Mouse (Mus musculus) cerebellum, adult 2 months (tissue): ENCODE results near the gene Cdc7. TPM values are rescaled to one million over a fixed set of nuclear protein-coding genes. Genes with fewer than 3 reads are reported as not detected.

Experiments used
- DNase-seq, 2 experiments: peaks; one replicate each; pipeline ENCODE4 v3.0.0; 2021
- H3K27ac ChIP-seq: fragments of 200-500 bp; 2 replicates; pipeline ENCODE4 v1.5.1; 2012; ENCODE audit warnings: low read length, control low read depth, inconsistent platforms; ENCODE audit not compliant: insufficient read depth
- H3K27me3 ChIP-seq: fragments of 200-500 bp; 2 replicates; pipeline ENCODE4 v1.6.1; 2012; ENCODE audit warnings: inconsistent platforms, mild to moderate bottlenecking, low read length, moderate library complexity; ENCODE audit not compliant: control insufficient read depth, insufficient read depth
- H3K4me1 ChIP-seq: fragments of 200-500 bp; 2 replicates; pipeline ENCODE4 v1.6.1; 2011; ENCODE audit warnings: low read length; ENCODE audit not compliant: control insufficient read depth, insufficient read depth
- H3K4me3 ChIP-seq: fragments of 200-500 bp; replicated peaks from 2 replicates; pipeline ENCODE3; 2011; ENCODE audit warnings: mild to moderate bottlenecking, low read depth, low read length, control low read depth; ENCODE audit not compliant: insufficient read depth
- CTCF ChIP-seq: fragments of 200-500 bp; IDR thresholded peaks from 2 replicates; pipeline ENCODE4 v1.5.1; 2011; ENCODE audit warnings: low read depth, mild to moderate bottlenecking, control low read depth, low read length, moderate library complexity, borderline replicate concordance; ENCODE audit not compliant: insufficient read depth
- POLR2A ChIP-seq: fragments of 200-500 bp; IDR thresholded peaks from 2 replicates; pipeline ENCODE4 v1.6.1; 2011; ENCODE audit warnings: low read length, control low read depth, borderline replicate concordance; ENCODE audit not compliant: insufficient read depth
- WGBS: fragments of 180-500 bp; shearing (Covaris S2); methylation state at CpG from one replicate; pipeline ENCODE4 v1.1.7; 2018; 5-methylcytosine and 5-hydroxymethylcytosine counted together
- polyA plus RNA-seq: library from polyadenylated mRNA; depleted of rRNA; stranded (reverse); fragments of >200 nt; gene quantifications from 2 replicates; pipeline ENCODE4 v1.2.3, GENCODE M21; 2012

The Cdc7 gene
- polyA plus RNA-seq, 1 experiment, result 31.2 TPM

- 66% methylated on average over 6 of the region's 6 CpGs for WGBS
- H3K4me3 ChIP-seq, result no peak overlapping the region
- no peak overlapping the region for H3K27ac ChIP-seq
- no peaks in the 10 kb centered on the region for H3K4me1 ChIP-seq
- TF ChIP-seq POLR2A (no peak), CTCF (no peak)
- H3K27me3 ChIP-seq, result no peaks in the 10 kb centered on the region
- no peak for DNase-seq
These were observed 55.8 kb downstream of the Cdc7 start for GRCm38 (mm10) chr5:107019904-107020303.

- no peak for DNase-seq
- H3K4me1 ChIP-seq, result no peaks in the 10 kb centered on the region
- TF ChIP-seq CTCF, result no peak
- no peak for TF ChIP-seq POLR2A
- WGBS, result 68% methylated on average over 7 of the region's 7 CpGs
- H3K27ac ChIP-seq, result no peak overlapping the region
- H3K27me3 ChIP-seq, result no peaks in the 10 kb centered on the region
- no peak overlapping the region for H3K4me3 ChIP-seq
These were observed 56.2 kb downstream of the Cdc7 start for GRCm38 (mm10) chr5:107020366-107020765.

GRCm38 (mm10) chr5:107021291-107022063 lies 57.4 kb downstream of the Cdc7 start:
- Histone ChIP-seq H3K27me3 (no peaks in the 10 kb centered on the region), H3K4me3 (no peak overlapping the region), H3K4me1 (peaks cover 5% of the 10 kb centered on the region; the same call in 1 of the 2 replicates), H3K27ac (no peak overlapping the region)
- 93% methylated on average over 14 of the region's 14 CpGs for WGBS
- TF ChIP-seq CTCF (no peak), POLR2A (no peak)
- DNase-seq, result no peak

- H3K27me3 ChIP-seq, result no peaks in the 10 kb centered on the region
- no peak for TF ChIP-seq CTCF
- no peak for TF ChIP-seq POLR2A
- no peak overlapping the region for H3K27ac ChIP-seq
- H3K4me3 ChIP-seq, result no peak overlapping the region
- H3K4me1 ChIP-seq, result peaks cover 5% of the 10 kb centered on the region; the same call in 1 of the 2 replicates
- WGBS, result 97% methylated on average over 3 of the region's 3 CpGs
- DNase-seq, result no peak
These were observed 57.9 kb downstream of the Cdc7 start for GRCm38 (mm10) chr5:107022064-107022428.

DNA sequence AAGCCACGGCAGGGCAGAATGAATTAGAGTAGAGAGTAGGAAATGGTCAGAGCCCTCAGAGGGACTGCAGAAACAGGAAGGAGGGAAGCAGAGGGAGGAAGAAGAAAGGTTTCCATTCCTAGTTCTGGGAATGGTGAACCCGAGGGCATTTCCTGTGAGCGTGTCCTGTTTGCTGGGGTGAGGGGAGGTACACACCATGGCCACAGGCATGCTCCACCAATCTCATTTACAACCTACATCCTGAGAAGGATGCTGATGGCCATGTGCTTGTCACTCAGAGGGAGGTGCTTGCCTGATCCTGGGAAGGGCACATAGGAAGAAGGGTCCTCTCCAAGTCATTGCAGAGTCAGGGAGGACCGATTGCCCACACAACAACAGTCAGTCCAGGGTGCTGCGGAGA lies 59.8 kb downstream of the Cdc7 start:
- no peaks in the 10 kb centered on the region for H3K27me3 ChIP-seq
- 91% methylated on average over 5 of the region's 5 CpGs for WGBS
- peaks cover 5% of the 10 kb centered on the region; the same call in 1 of the 2 replicates for H3K4me1 ChIP-seq
- no peak for TF ChIP-seq CTCF
- no peak for TF ChIP-seq POLR2A
- H3K4me3 ChIP-seq, result no peak overlapping the region
- DNase-seq, result no peak
- H3K27ac ChIP-seq, result no peak overlapping the region

DNA sequence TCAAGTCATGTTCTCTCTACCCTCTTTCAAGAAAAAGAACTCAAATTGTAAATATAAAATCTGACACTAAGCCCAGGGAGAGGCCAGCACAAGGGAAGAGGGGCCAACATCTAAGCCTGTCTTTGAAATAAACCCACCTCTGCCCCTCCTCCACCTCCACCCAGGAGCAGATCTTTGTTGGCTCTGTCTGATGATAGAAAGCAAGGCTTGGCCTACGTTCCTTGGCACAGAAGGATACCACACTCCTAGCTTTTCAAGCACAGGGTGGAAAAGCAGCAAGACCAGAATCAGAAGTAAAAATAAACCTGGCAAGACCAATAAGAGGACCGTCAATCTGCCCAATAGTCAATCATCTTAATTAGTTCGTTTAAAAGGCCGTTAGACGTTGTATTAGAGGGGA lies 61.2 kb downstream of the Cdc7 start:
- H3K4me3 ChIP-seq, result no peak overlapping the region
- TF ChIP-seq POLR2A (no peak), CTCF (no peak)
- peaks cover 5% of the 10 kb centered on the region; the same call in 1 of the 2 replicates for H3K4me1 ChIP-seq
- no peaks in the 10 kb centered on the region for H3K27me3 ChIP-seq
- no peak for DNase-seq
- H3K27ac ChIP-seq, result no peak overlapping the region
- 15% methylated on average over 5 of the region's 5 CpGs for WGBS

- 20% methylated on average over 8 of the region's 8 CpGs for WGBS
- no peaks in the 10 kb centered on the region for H3K27me3 ChIP-seq
- peak in 1 of 2 experiments; percentile 7 for DNase-seq
- peaks cover 5% of the 10 kb centered on the region; the same call in 1 of the 2 replicates for H3K4me1 ChIP-seq
- no peak overlapping the region for H3K4me3 ChIP-seq
- H3K27ac ChIP-seq, result no peak overlapping the region
- TF ChIP-seq POLR2A (no peak), CTCF (no peak)
These were observed 61.7 kb downstream of the Cdc7 start for GRCm38 (mm10) chr5:107025809-107026208.

- Histone ChIP-seq H3K27ac (no peak overlapping the region), H3K4me1 (peaks cover 5% of the 10 kb centered on the region; the same call in 1 of the 2 replicates), H3K4me3 (no peak overlapping the region), H3K27me3 (no peaks in the 10 kb centered on the region)
- DNase-seq, result no peak
- 95% methylated on average over 6 of the region's 6 CpGs for WGBS
- TF ChIP-seq POLR2A, result no peak
- TF ChIP-seq CTCF, result no peak
These were observed 63.5 kb downstream of the Cdc7 start for GRCm38 (mm10) chr5:107027616-107028015.
